Mouse (Mus musculus) liver, embryonic 16.5 days (tissue): ENCODE measurements around the gene Mad1l1. TPM values are rescaled to one million over a fixed set of nuclear protein-coding genes. Genes with fewer than 3 reads are reported as not detected.

Experiments used
- ATAC-seq: fragments of 200-750 bp; cut with Nextera tagmentation; 2 replicates; pipeline ENCODE4 v1.8.0; 2017; ENCODE audit warnings: low read depth, mild to moderate bottlenecking, moderate number of reproducible peaks, moderate library complexity
- H3K27ac ChIP-seq: fragments of 300-500 bp; sonication (generic); 2 replicates; pipeline ENCODE4 v1.5.1; 2014; ENCODE audit warnings: mild to moderate bottlenecking, low read length
- H3K27me3 ChIP-seq: fragments of 300-500 bp; sonication (generic); 2 replicates; pipeline ENCODE4 v1.6.1; 2014; ENCODE audit warnings: low read depth, low read length, mixed read lengths; ENCODE audit not compliant: control insufficient read depth, insufficient read depth
- H3K36me3 ChIP-seq: fragments of 300-500 bp; sonication (generic); 2 replicates; pipeline ENCODE4 v1.6.1; 2014; ENCODE audit warnings: mild to moderate bottlenecking; ENCODE audit not compliant: control insufficient read depth, insufficient read depth
- H3K4me1 ChIP-seq: fragments of 300-500 bp; sonication (generic); 2 replicates; pipeline ENCODE4 v1.6.1; 2014; ENCODE audit warnings: low read depth, low read length, mixed read lengths; ENCODE audit not compliant: control insufficient read depth
- H3K4me2 ChIP-seq: fragments of 300-500 bp; sonication (generic); 2 replicates; pipeline ENCODE4 v1.6.1; 2014; ENCODE audit warnings: low read depth, low read length, mixed read lengths
- H3K4me3 ChIP-seq: fragments of 300-500 bp; sonication (generic); 2 replicates; pipeline ENCODE4 v1.5.1; 2014; ENCODE audit warnings: low read depth, mild to moderate bottlenecking, low read length
- H3K9ac ChIP-seq: fragments of 300-500 bp; sonication (generic); 2 replicates; pipeline ENCODE4 v1.6.1; 2014; ENCODE audit warnings: low read depth, low read length
- H3K9me3 ChIP-seq: fragments of 300-500 bp; sonication (generic); replicated peaks from 2 replicates; pipeline ENCODE4 v1.6.1; 2016; ENCODE audit warnings: low read length; ENCODE audit not compliant: control insufficient read depth
- WGBS: fragments of 180-500 bp; shearing (Covaris S2); extraction: QIAGEN DNeasy Blood & Tissue Kit; methylation state at CpG from one replicate; pipeline ENCODE4 v1.1.7; 2014; ENCODE audit not compliant: insufficient replicate concordance; 5-methylcytosine and 5-hydroxymethylcytosine counted together
- polyA plus RNA-seq: library from polyadenylated mRNA; unstranded; fragments of >200 nt; fragmentation: Nextera tagmentation; extraction: Ambion mirVana; gene quantifications from 2 replicates; pipeline ENCODE4 v1.2.1, GENCODE M21; 2015

Gene Mad1l1
- polyA plus RNA-seq, 1 experiment from 2014 or later, result 19.3 TPM

DNA sequence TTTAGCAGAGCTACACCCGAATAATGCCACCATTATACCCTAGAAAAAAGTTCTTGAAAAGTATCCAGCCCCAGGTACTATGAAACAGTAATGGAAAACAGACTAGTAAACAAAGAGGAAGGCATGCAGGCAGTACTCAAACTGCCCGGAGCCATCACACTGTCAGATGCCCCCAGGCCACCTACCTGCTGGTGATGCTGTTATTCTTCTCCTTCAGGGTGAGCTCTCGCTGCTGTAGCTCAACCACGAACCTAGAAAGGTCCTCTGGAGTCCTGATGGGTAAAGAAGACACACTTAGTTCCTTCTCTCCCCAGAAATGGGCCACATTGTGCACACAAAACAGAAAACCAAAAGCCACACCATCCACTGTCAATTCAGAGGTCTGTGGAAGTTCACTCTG is 60.0 kb downstream of the Mad1l1 start:
- H3K9ac ChIP-seq, result no peak overlapping the region
- no peaks in the 10 kb centered on the region for H3K27me3 ChIP-seq
- no peaks in the 10 kb centered on the region for H3K9me3 ChIP-seq
- no peaks in the 10 kb centered on the region; the same call in 1 of the 2 replicates for H3K4me1 ChIP-seq
- ATAC-seq, result no peak
- H3K4me3 ChIP-seq, result no peak overlapping the region
- 63% methylated on average over 4 of the region's 4 CpGs for WGBS
- no peak overlapping the region for H3K27ac ChIP-seq
- H3K4me2 ChIP-seq, result no peak overlapping the region
- no peaks in the 10 kb centered on the region for H3K36me3 ChIP-seq

GRCm38 (mm10) chr5:140258633-140259032 is 62.7 kb downstream of the Mad1l1 start:
- ATAC-seq, result no peak
- WGBS, result 79% methylated on average over 5 of the region's 5 CpGs
- H3K4me1 ChIP-seq, result no peaks in the 10 kb centered on the region
- no peaks in the 10 kb centered on the region for H3K36me3 ChIP-seq
- H3K4me2 ChIP-seq, result no peak overlapping the region
- no peak overlapping the region for H3K9ac ChIP-seq
- no peaks in the 10 kb centered on the region for H3K9me3 ChIP-seq
- no peaks in the 10 kb centered on the region for H3K27me3 ChIP-seq
- H3K27ac ChIP-seq, result no peak overlapping the region
- H3K4me3 ChIP-seq, result no peak overlapping the region

DNA sequence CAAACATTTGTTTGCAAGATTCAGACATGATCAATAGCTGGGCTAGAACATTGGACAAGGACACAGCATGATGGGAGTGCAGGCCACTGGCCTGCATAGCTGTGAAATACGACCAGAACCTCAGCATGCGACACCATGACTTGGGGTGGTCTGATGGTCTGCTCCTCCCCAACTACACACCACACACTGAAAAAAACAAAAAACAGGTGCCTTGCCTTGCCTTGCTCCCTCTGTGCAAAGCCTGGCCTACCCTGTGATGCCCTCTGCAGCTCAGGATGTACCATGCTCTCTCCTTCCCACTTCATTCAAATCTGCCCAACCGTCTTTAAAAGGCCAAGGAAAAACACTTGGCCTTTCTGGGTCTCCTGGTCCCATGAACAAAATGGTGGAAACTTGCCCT is 63.3 kb downstream of the Mad1l1 start:
- no peaks in the 10 kb centered on the region for H3K4me1 ChIP-seq
- no peak for ATAC-seq
- no peaks in the 10 kb centered on the region for H3K27me3 ChIP-seq
- no peaks in the 10 kb centered on the region for H3K36me3 ChIP-seq
- H3K9ac ChIP-seq, result no peak overlapping the region
- no peak overlapping the region for H3K4me3 ChIP-seq
- H3K9me3 ChIP-seq, result no peaks in the 10 kb centered on the region
- 76% methylated on average over 3 of the region's 3 CpGs for WGBS
- no peak overlapping the region for H3K27ac ChIP-seq
- no peak overlapping the region for H3K4me2 ChIP-seq

GRCm38 (mm10) chr5:140257439-140257838 is 63.9 kb downstream of the Mad1l1 start:
- WGBS, result 82% methylated on average over 5 of the region's 5 CpGs
- Histone ChIP-seq H3K9me3 (no peaks in the 10 kb centered on the region), H3K27ac (no peak overlapping the region), H3K36me3 (no peaks in the 10 kb centered on the region), H3K4me2 (no peak overlapping the region), H3K27me3 (no peaks in the 10 kb centered on the region), H3K9ac (no peak overlapping the region), H3K4me1 (no peaks in the 10 kb centered on the region), H3K4me3 (no peak overlapping the region)
- ATAC-seq, result no peak

GRCm38 (mm10) chr5:140256685-140257084 is 64.7 kb downstream of the Mad1l1 start:
- Histone ChIP-seq H3K9ac (no peak overlapping the region), H3K9me3 (no peaks in the 10 kb centered on the region), H3K27ac (no peak overlapping the region), H3K4me1 (no peaks in the 10 kb centered on the region), H3K4me2 (no peak overlapping the region), H3K27me3 (no peaks in the 10 kb centered on the region), H3K4me3 (no peak overlapping the region), H3K36me3 (no peaks in the 10 kb centered on the region)
- no peak for ATAC-seq
- 84% methylated on average over 10 of the region's 10 CpGs for WGBS

- 76% methylated on average over 5 of the region's 5 CpGs for WGBS
Measured at GRCm38 (mm10) chr5:140255265-140255664, 66.1 kb downstream of the Mad1l1 start.

DNA sequence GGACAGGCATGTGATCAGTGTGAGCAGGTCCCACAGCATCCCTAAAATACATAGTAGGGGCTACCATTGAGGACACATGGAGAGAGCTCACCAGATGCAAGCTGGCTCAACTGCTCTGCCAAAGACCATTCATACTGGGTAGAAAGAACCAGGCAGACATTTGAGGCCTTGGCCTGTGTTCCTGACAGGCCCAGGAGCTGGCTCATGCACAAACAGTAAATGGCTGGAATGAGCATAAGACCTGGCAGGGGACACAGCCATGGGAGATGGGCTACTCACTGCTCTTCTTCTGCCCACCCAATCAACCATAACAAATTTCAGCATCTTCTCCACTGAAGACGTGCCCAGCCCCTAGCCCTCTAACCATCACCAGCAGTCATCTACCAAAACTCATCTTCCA is 66.7 kb downstream of the Mad1l1 start:
- ATAC-seq, result no peak
- H3K27ac ChIP-seq, result no peak overlapping the region
- H3K9ac ChIP-seq, result no peak overlapping the region
- H3K27me3 ChIP-seq, result no peaks in the 10 kb centered on the region
- no peak overlapping the region for H3K4me3 ChIP-seq
- no peak overlapping the region for H3K4me2 ChIP-seq
- WGBS, result 76% methylated on average over 1 of the region's 1 CpGs
- H3K9me3 ChIP-seq, result no peaks in the 10 kb centered on the region
- no peaks in the 10 kb centered on the region for H3K36me3 ChIP-seq
- no peaks in the 10 kb centered on the region for H3K4me1 ChIP-seq

More at GRCm38 (mm10) chr5:140255265-140255664, 66.1 kb downstream of the Mad1l1 start:
- Histone ChIP-seq H3K4me3 (no peak overlapping the region), H3K27ac (no peak overlapping the region), H3K9me3 (no peaks in the 10 kb centered on the region), H3K9ac (no peak overlapping the region), H3K27me3 (no peaks in the 10 kb centered on the region), H3K36me3 (no peaks in the 10 kb centered on the region), H3K4me1 (no peaks in the 10 kb centered on the region), H3K4me2 (no peak overlapping the region)
- no peak for ATAC-seq

- no peak overlapping the region for H3K27ac ChIP-seq
- H3K27me3 ChIP-seq, result no peaks in the 10 kb centered on the region
- H3K9ac ChIP-seq, result no peak overlapping the region
- no peaks in the 10 kb centered on the region for H3K4me1 ChIP-seq
- no peak overlapping the region for H3K4me3 ChIP-seq
- H3K9me3 ChIP-seq, result no peaks in the 10 kb centered on the region
- no peak for ATAC-seq
- 82% methylated on average over 2 of the region's 2 CpGs for WGBS
- H3K36me3 ChIP-seq, result no peaks in the 10 kb centered on the region
- H3K4me2 ChIP-seq, result no peak overlapping the region
Measured at GRCm38 (mm10) chr5:140251989-140252388, 69.4 kb downstream of the Mad1l1 start.

- H3K36me3 ChIP-seq, result no peaks in the 10 kb centered on the region
- no peaks in the 10 kb centered on the region for H3K27me3 ChIP-seq
- no peaks in the 10 kb centered on the region for H3K9me3 ChIP-seq
- 70% methylated on average over 3 of the region's 3 CpGs for WGBS
- H3K9ac ChIP-seq, result no peak overlapping the region
- no peak for ATAC-seq
- H3K27ac ChIP-seq, result no peak overlapping the region
- no peak overlapping the region for H3K4me2 ChIP-seq
- no peak overlapping the region for H3K4me3 ChIP-seq
- H3K4me1 ChIP-seq, result no peaks in the 10 kb centered on the region
Measured at GRCm38 (mm10) chr5:140250370-140250769, 71.0 kb downstream of the Mad1l1 start.
